Mouse (Mus musculus) lung, embryonic 14.5 days (tissue): ENCODE measurements at regions not wholly inside any gene's neighbourhood (a gene's known extent, or its start where the extent isn't known, plus 50 kb on each side); places are given as distances from the start of the nearest gene placed in this dataset.

ENCODE experiments used
- ATAC-seq: fragments of 200-750 bp; cut with Nextera tagmentation; 2 replicates; pipeline ENCODE4 v1.8.0; 2017; ENCODE audit warnings: mild to moderate bottlenecking, moderate TSS enrichment, moderate library complexity; ENCODE audit not compliant: insufficient read depth
- DNase-seq: peaks from one replicate; pipeline ENCODE4 v3.0.0-alpha.2; 2015
- H3K27ac ChIP-seq: fragments of 300-500 bp; sonication (generic); 2 replicates; pipeline ENCODE4 v1.5.1; 2014; ENCODE audit warnings: low read depth, mild to moderate bottlenecking, moderate library complexity
- H3K27me3 ChIP-seq: fragments of 300-500 bp; sonication (generic); 2 replicates; pipeline ENCODE4 v1.6.1; 2014; ENCODE audit warnings: low read length, control low read depth; ENCODE audit not compliant: insufficient read depth
- H3K36me3 ChIP-seq: fragments of 300-500 bp; sonication (generic); 2 replicates; pipeline ENCODE4 v1.6.1; 2014; ENCODE audit warnings: control low read depth; ENCODE audit not compliant: insufficient read depth
- H3K4me1 ChIP-seq: fragments of 300-500 bp; sonication (generic); 2 replicates; pipeline ENCODE4 v1.6.1; 2014; ENCODE audit warnings: antibody characterized with exemption, control low read depth; ENCODE audit not compliant: insufficient read depth
- H3K4me2 ChIP-seq: fragments of 300-500 bp; sonication (generic); 2 replicates; pipeline ENCODE4 v1.6.1; 2014; ENCODE audit warnings: mild to moderate bottlenecking
- H3K4me3 ChIP-seq: fragments of 300-500 bp; sonication (generic); 2 replicates; pipeline ENCODE4 v1.5.1; 2014; ENCODE audit warnings: low read depth, low read length
- H3K9ac ChIP-seq: fragments of 300-500 bp; sonication (generic); 2 replicates; pipeline ENCODE4 v1.6.1; 2014
- H3K9me3 ChIP-seq: fragments of 300-500 bp; sonication (generic); 2 replicates; pipeline ENCODE4 v1.6.1; 2016; ENCODE audit warnings: low read depth, low read length, control low read depth
- CTCF ChIP-seq: IDR thresholded peaks from 2 replicates; pipeline ENCODE4 v1.5.1; 2016; ENCODE audit warnings: antibody characterized with exemption, low read depth
- WGBS: fragments of 180-500 bp; shearing (Covaris S2); extraction: QIAGEN DNeasy Blood & Tissue Kit; methylation state at CpG from one replicate; pipeline ENCODE4 v1.1.7; 2014; 5-methylcytosine and 5-hydroxymethylcytosine counted together

GRCm38 (mm10) chr17:83898531-83898930, 50.8 kb upstream of the Haao start:
- H3K9me3 ChIP-seq = no peaks in the 10 kb centered on the region
- H3K9ac ChIP-seq = no peak overlapping the region
- no peak overlapping the region for H3K27ac ChIP-seq
- no peak overlapping the region for H3K4me3 ChIP-seq
- TF ChIP-seq CTCF = no peak
- no peaks in the 10 kb centered on the region for H3K36me3 ChIP-seq
- H3K4me1 ChIP-seq = peaks cover 26% of the 10 kb centered on the region
- WGBS = 85% methylated on average over 5 of the region's 5 CpGs
- ATAC-seq (no peak), DNase-seq (no peak)
- H3K27me3 ChIP-seq = no peaks in the 10 kb centered on the region
- H3K4me2 ChIP-seq = no peak overlapping the region
